Mouse (Mus musculus) hindbrain, embryonic 10.5 days (tissue): ENCODE results near the gene Gm45062. TPM values are rescaled to one million over a fixed set of nuclear protein-coding genes. Genes with fewer than 3 reads are reported as not detected.

Experiments
- DNase-seq: peaks from one replicate; pipeline ENCODE4 v3.0.0-alpha.2; 2017; ENCODE audit warnings: low spot score
- H3K27ac ChIP-seq: fragments of 300-500 bp; sonication (generic); 2 replicates; pipeline ENCODE4 v1.5.1; 2016; ENCODE audit warnings: mild to moderate bottlenecking, moderate library complexity
- H3K27me3 ChIP-seq: fragments of 300-500 bp; sonication (generic); 2 replicates; pipeline ENCODE4 v1.6.1; 2016; ENCODE audit warnings: mild to moderate bottlenecking; ENCODE audit not compliant: poor library complexity, insufficient read depth, severe bottlenecking
- H3K36me3 ChIP-seq: fragments of 300-500 bp; sonication (generic); 2 replicates; pipeline ENCODE4 v1.6.1; 2016; ENCODE audit warnings: mild to moderate bottlenecking, moderate library complexity
- H3K4me1 ChIP-seq: fragments of 300-500 bp; sonication (generic); replicated peaks from 2 replicates; pipeline ENCODE4 v1.6.1; 2016; ENCODE audit warnings: mild to moderate bottlenecking
- H3K4me3 ChIP-seq: fragments of 300-500 bp; sonication (generic); 2 replicates; pipeline ENCODE4 v1.5.1; 2016; ENCODE audit warnings: mild to moderate bottlenecking, moderate library complexity
- H3K9me3 ChIP-seq: fragments of 300-500 bp; sonication (generic); 2 replicates; pipeline ENCODE4 v1.6.1; 2016; ENCODE audit warnings: mild to moderate bottlenecking, moderate library complexity
- WGBS: fragments of 180-500 bp; shearing (Covaris S2); methylation state at CpG from one replicate; pipeline ENCODE4 v1.1.7; 2016; 5-methylcytosine and 5-hydroxymethylcytosine counted together
- polyA plus RNA-seq: library from polyadenylated mRNA; unstranded; fragments of >200 nt; fragmentation: Nextera tagmentation; extraction: Ambion mirVana; gene quantifications from 2 replicates; pipeline ENCODE4 v1.2.1, GENCODE M21; 2016

Gm45062 gene
- polyA plus RNA-seq, 1 experiment from 2014 or later: 9.1 TPM

DNA sequence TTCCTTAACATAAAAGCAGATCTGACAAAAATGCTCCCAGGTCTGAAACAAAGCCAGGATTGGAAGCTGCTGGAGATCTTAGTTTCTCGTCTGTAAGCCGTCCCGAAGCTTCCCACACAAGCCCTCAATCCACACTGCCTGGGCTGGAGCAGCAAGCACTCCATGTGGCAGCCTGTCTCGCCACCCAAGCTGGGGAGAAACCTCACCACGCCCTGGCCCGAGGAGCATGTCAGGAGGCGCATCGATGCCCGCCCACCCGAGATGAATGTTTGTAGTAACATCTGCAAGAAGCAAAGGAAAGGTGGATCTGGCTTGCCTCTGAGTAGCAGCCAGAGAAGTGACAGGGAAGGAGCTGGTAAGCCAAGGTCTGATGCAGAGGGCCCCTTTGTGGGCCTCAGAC lies 385.5 kb downstream of the Gm45062 start:
- 88% methylated on average over 10 of the region's 10 CpGs for WGBS
- H3K9me3 ChIP-seq: no peaks in the 10 kb centered on the region
- H3K27ac ChIP-seq: peak overlapping the region; percentile 54; the same call in 1 of the 2 replicates
- DNase-seq: no peak
- H3K4me3 ChIP-seq: no peak overlapping the region
- H3K4me1 ChIP-seq: peaks cover 11% of the 10 kb centered on the region
- H3K27me3 ChIP-seq: no peaks in the 10 kb centered on the region
- no peaks in the 10 kb centered on the region for H3K36me3 ChIP-seq

DNA sequence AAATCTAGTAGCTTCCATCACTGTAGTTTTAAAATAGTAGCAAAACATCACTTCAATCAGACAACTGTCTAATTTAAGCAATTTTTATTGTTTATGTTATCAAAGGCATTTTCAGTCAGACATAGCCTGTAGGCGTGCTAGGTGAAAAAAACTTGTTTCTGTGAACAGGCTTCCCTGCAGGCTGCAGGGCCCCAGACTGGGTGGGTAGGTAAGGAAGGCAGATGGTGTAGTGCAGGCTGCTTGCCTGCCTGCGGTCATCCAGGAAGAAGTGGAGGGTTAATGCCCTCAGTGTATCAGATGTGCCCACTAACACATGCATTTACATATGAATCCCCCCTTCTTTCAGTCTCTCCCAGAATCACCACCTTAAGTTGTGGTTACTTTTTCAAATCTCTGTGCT lies 386.5 kb downstream of the Gm45062 start:
- H3K27me3 ChIP-seq: no peaks in the 10 kb centered on the region
- DNase-seq: no peak
- peaks cover 11% of the 10 kb centered on the region for H3K4me1 ChIP-seq
- H3K9me3 ChIP-seq: no peaks in the 10 kb centered on the region
- H3K4me3 ChIP-seq: no peak overlapping the region
- 64% methylated on average over 2 of the region's 2 CpGs for WGBS
- H3K27ac ChIP-seq: no peak overlapping the region
- H3K36me3 ChIP-seq: no peaks in the 10 kb centered on the region

Other genes starting within 250 kb of the Gm45062 start
- 0.07 and 0.18 TPM in 2 replicates for gene Col28a1, start 66.8 kb upstream of the Gm45062 start, polyA plus RNA-seq
- 19.9 and 23.3 TPM in 2 replicates for gene Mios, start 50.2 kb upstream of the Gm45062 start, polyA plus RNA-seq
- 175 and 185 TPM in 2 replicates for gene Rpa3, start 277 bp upstream of the Gm45062 start, polyA plus RNA-seq
- 21.4 and 22.7 TPM in 2 replicates for gene Umad1, start 162 bp upstream of the Gm45062 start, polyA plus RNA-seq